Mouse (Mus musculus) Patski (cell line): ENCODE data around the gene Slc15a2. TPM values are rescaled to one million over a fixed set of nuclear protein-coding genes. Genes with fewer than 3 reads are reported as not detected.

ENCODE experiments used
- ATAC-seq: fragments of 100-300 bp; one replicate; pipeline ENCODE4 v1.8.0; 2021
- CTCF ChIA-PET: fragments of 350-600 bp; sonication (Branson Sonifier 250); formaldehyde crosslinking; loops from one replicate; lab custom pipeline; 2022; ENCODE audit warnings: inconsistent platforms; lab: Charles Lee
- POLR2A ChIA-PET: fragments of 350-600 bp; sonication (Branson Sonifier 250); formaldehyde crosslinking; loops from one replicate; lab custom pipeline; 2022; ENCODE audit warnings: antibody characterized with exemption, inconsistent platforms; lab: Charles Lee
- DNase-seq: peaks from one replicate; pipeline ENCODE4 v3.0.0-alpha.2; 2011; ENCODE audit warnings: low read depth, low spot score
- H3K27me3 ChIP-seq: fragments of 371-371 bp; one replicate; pipeline ENCODE4 v1.5.1; 2021
- CTCF ChIP-seq: fragments of 100-300 bp; IDR thresholded peaks from one replicate; pipeline ENCODE4 v1.5.1; 2021
- in situ Hi-C: fragments of 300-500 bp; cut with MboI; formaldehyde crosslinking; loops from 3 replicates; pipeline ENCODE4 v1.11.1; 2018; ENCODE audit warnings: low pct_unique_long_range_greater_than_20kb, mixed read lengths
- polyA plus RNA-seq: library from polyadenylated mRNA; unstranded; gene quantifications from one replicate; pipeline ENCODE4 v1.2.3, GENCODE M21; 2021

Slc15a2 gene
- polyA plus RNA-seq, 1 experiment from 2014 or later = 0.30 TPM

DNA sequence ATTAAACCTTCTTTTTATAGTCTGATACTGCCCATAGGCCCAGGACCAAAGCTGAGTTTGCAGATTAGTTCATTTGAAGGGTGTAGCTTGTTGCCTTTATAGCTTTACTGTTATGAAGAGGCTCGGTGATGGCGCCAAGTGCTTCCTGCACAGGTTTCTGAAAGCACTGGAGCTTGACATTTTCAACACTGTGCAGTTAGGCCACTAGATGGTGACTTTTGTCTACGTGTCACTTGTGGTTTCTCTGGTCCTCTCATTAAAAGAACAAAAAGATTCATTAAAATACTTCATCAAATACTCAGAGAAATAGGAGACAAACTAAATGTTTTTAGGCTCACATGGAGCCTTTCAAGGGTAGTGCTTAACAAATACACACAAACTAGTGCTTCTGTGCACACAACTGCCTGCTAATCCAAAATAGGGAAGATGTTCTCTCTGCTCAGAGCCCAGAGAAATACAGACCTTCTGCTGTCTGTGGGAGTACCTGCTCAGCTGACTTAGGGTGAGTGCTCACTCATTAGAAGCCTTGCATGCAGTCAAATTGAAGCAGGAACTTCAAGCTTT is 60.8 kb downstream of the Slc15a2 start:
- CTCF ChIA-PET = interaction anchor here (0.8 to 1.5 kb wide), 3 partner anchors 47 to 153 kb away, joined by 3 to 10 read pairs (median 3); no protein-coding TSS in a partner anchor
- DNase-seq = no peak
- POLR2A ChIA-PET = no interaction called here
- H3K27me3 ChIP-seq = peaks cover 4% of the 10 kb centered on the region
- ATAC-seq = no peak
- TF ChIP-seq CTCF = peak; percentile 52
- in situ Hi-C loops = loop anchor here (10.0 kb wide), 1 partner anchor 271 kb away; the partner anchor contains the start of gene Fbxo40

DNA sequence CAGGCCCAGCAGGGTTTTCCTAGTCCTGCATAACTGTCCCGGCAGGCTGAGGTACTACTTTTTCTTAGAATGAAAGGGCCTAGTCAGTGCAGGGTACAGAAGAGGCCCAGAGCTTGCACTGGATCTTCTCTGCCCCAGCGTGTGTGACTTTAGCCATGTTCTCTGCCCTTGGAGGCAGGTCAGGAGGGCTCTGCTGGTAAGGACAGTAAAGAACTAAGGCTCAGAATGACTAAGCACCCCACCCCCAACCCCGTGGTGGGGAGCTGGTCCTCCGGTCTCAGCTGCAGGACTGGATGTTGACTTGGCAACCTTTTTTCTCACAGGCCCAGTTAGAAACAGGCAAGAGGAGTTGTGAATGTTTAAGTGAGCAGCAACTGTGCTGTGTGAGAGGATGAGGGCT is 62.0 kb downstream of the Slc15a2 start:
- DNase-seq = no peak
- in situ Hi-C loops = loop anchor here (10.0 kb wide), 1 partner anchor 272 kb away; the partner anchor contains the start of gene Fbxo40
- ChIA-PET POLR2A (interaction anchor here (0.5 kb wide), 1 partner anchor 240 kb away, joined by 3 read pairs; no protein-coding TSS in a partner anchor), CTCF (interaction anchor here (1.5 kb wide), 1 partner anchor 94 kb away, joined by 10 read pairs; no protein-coding TSS in a partner anchor)
- no peak for ATAC-seq
- peaks cover 4% of the 10 kb centered on the region for H3K27me3 ChIP-seq
- TF ChIP-seq CTCF = no peak

DNA sequence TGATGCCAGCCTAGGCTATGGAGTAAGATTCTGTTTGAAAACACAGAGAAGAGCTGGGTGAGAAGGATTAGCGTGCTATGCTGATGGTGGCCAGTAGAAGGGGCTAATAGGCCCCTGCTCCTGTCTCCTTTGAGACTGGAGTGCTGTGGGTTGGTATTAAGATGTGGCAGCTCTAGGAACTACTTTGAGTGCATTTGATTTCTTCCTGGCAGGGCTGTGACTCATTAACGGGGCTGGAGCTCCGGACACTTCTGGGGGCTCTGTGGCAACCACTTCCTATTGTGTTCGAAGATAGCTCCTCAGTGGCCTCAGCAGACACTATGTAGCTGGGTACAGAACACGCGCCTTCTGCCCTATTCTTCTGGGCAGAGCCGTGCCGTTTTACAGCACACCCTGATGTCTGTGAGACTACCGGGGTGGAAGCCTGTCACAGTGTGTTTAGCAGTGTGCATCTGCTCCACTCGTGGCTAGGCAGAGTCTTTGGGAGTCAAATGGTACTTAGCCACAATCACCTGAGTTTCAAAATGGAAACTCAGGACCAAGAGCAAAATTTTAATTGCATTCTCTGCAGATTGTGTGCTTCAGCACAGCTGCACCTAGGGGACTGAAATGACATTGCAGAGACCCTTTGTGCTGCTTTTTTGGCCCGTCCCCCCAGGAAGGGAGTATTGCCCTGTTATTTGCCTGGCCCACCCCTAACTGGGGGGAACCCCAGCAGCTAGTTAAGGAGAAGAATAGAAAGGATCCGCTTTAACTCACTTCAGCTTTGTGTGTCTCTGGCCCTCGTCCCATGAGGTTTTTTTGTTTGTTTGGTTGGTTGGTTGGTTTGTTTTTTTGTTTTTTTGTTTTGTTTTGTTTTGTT is 64.3 kb downstream of the Slc15a2 start:
- ChIA-PET CTCF (interaction anchor here (0.7 to 2.1 kb wide), 9 partner anchors 12 to 210 kb away, joined by 3 to 6 read pairs (median 3); no protein-coding TSS in a partner anchor), POLR2A (no interaction called here)
- TF ChIP-seq CTCF = peak; percentile 39
- H3K27me3 ChIP-seq = peaks cover 3% of the 10 kb centered on the region
- ATAC-seq (no peak), DNase-seq (no peak)
- in situ Hi-C loops = loop anchor here (10.0 kb wide), 1 partner anchor 274 kb away; the partner anchor contains the start of gene Fbxo40

DNA sequence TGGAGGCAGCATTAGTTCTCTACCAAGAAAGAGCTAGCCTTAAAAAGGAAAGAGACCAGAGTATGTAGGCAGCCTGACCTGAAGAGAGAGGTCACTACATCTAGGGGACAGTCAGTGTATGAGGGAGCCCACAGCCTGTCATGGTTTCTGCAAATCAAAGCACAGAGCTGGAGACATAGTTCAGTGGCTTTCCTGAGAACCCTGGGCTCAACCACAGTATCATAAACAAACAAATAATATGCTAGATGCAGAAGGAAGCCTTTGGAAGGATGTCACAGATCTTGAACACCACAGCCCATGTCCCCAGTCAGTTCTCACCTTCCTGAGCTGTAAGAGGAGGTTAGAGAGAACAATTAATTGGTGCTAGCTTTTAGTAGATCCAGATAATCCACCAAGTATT is 66.1 kb downstream of the Slc15a2 start:
- ChIA-PET POLR2A (no interaction called here), CTCF (interaction anchor here (0.6 to 2.1 kb wide), 2 partner anchors 103 to 1360 kb away, joined by 3 to 6 read pairs; no protein-coding TSS in a partner anchor)
- peaks cover 3% of the 10 kb centered on the region for H3K27me3 ChIP-seq
- in situ Hi-C loops = no loop called here
- no peak for TF ChIP-seq CTCF
- ATAC-seq (no peak), DNase-seq (no peak)

DNA sequence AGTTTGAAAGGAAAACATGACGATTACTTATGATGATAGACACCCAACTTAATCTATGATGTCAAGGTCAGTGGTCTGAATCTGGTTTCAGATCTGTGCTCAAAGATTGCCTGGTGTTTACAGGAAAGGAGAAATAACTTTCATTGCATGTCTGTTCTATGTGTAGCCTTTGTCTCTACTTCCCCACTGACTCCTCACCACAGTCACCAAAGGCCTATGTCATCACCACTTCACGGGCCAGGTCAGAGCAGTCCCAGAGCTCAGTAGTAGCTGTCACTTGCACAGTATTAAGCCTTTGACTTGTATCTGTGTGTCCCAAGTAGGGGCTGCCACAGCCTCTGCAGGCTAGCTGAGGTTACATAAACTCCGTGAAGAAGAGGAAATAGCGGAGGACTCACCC is 67.3 kb downstream of the Slc15a2 start:
- ChIA-PET POLR2A (no interaction called here), CTCF (no interaction called here)

DNA sequence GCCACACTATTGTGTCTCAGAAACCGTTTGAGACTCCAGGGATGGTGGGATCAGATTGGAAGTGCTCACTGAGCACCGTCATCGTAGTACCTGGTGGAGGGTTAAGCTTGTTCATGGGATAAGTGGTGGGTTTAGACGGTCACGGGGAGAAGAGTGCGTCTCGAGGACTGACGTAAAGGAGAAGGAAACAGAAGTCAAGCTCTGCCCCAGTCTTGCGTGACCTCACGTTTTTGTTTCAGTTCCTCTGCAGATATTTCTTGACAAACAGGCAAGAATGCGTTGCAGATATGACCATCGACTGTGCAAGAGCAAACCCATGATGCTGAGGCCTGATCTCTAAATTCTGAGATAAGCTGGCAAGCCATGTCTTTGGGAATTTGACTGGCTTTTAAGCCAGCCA is 73.0 kb downstream of the Slc15a2 start:
- no peaks in the 10 kb centered on the region for H3K27me3 ChIP-seq
- CTCF ChIA-PET = no interaction called here
- no peak for ATAC-seq
- DNase-seq = no peak
- POLR2A ChIA-PET = interaction anchor here (0.6 kb wide), 1 partner anchor 150 kb away, joined by 3 read pairs; no protein-coding TSS in a partner anchor
- no peak for TF ChIP-seq CTCF
- in situ Hi-C loops = no loop called here

More for the DNA sequence above, 67.3 kb downstream of the Slc15a2 start:
- peaks cover 3% of the 10 kb centered on the region for H3K27me3 ChIP-seq
- in situ Hi-C loops = no loop called here
- DNase-seq (no peak), ATAC-seq (no peak)
- TF ChIP-seq CTCF = no peak

DNA sequence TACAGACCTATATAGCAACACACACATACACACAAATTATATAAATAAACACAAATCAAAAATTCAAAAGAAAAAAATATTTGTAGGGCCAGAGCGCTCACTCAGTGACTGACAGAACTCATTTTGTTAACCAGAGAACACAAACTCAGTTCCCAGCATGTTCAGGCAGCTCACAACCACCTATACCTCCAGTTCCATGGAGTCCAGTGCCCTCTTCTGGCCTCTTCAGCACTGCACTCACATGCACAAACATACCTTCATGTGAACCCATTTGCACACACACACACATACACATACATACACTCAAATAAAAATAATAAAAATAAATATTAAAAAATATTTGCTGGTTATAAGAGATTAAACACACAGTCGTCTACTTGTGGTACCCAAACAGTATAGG is 74.0 kb downstream of the Slc15a2 start:
- no peak for ATAC-seq

DNA sequence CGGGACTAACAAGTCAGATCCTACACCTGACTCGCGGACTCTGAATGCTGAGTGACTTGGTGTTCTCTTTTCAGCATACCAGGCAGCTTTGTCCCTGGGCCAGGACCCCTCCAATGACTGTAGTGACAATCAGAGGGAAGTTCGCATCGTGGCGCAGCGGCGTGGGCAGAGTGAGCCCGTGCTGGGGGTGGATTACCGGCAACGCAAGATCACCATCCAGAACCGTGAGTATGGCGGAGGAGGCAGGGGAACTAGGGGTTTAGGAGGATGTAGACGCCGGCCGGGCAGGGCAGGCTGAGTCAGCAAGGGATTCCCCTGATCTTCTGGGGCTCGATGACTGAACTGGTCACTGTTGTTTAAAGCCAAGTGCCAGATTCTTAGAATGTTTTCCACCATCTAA is 75.4 kb downstream of the Slc15a2 start:
- POLR2A ChIA-PET = no interaction called here
- ATAC-seq = no peak

More for the DNA sequence above, 74.0 kb downstream of the Slc15a2 start:
- ChIA-PET POLR2A (no interaction called here), CTCF (no interaction called here)
- in situ Hi-C loops = no loop called here
- peak; percentile 43 for TF ChIP-seq CTCF
- no peaks in the 10 kb centered on the region for H3K27me3 ChIP-seq
- no peak for DNase-seq

DNA sequence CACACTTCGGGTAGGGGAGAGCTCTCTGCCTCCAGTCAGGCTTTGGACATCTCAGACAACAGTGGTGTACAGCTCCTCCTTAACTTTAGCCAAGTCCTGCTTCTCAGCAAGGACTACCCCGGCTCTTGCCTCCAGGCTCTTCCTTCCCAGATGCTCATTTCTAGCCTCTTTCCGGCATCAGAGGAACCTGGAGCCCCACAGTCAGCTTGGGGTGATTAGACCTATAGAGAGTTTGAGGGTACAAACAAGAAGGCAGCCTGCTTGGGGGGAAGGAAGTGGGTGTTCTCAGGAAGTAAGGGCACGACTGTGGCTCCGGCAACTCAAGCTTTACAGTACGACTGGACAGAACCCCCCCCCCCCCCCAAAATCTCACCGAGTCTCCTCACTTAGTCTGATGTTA is 76.0 kb downstream of the Slc15a2 start:
- H3K27me3 ChIP-seq = no peaks in the 10 kb centered on the region
- ChIA-PET CTCF (no interaction called here), POLR2A (no interaction called here)
- ATAC-seq (no peak), DNase-seq (no peak)
- TF ChIP-seq CTCF = no peak
- in situ Hi-C loops = no loop called here

More for the DNA sequence above, 75.4 kb downstream of the Slc15a2 start:
- TF ChIP-seq CTCF = no peak
- CTCF ChIA-PET = no interaction called here
- in situ Hi-C loops = no loop called here
- no peaks in the 10 kb centered on the region for H3K27me3 ChIP-seq
- no peak for DNase-seq

DNA sequence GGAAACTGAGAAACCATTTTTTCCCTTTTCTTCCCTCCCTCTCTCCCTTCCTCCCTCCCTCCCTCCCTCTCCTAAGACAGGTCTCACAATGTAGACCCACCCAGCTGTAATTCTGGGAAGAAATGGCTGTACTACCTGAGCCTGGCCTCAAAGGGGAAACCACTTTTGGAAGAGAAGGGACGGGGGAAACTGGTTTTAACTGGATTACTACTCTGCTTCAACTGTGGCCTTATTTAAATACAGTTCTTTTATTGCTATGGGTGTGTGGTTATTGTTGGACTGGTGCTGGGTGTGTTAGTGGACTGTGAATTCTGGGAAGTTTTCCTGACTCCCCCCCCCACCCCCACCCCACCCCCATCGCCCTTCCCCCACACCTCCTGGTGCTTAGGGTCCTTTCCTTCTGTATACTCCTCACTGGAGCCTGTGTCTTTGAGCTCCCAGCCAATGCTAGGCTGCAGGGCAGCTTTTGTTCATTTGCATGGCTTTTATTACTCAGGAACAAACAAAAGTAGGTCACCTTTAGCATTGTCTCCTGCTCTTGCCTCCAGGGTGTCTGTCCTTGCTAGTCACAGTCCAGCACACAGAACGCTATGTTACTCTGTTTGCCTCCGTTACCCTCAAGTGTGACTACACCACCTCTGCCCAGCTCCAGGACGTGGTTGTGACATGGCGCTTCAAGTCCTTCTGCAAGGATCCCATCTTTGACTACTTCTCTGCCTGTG is 76.9 kb downstream of the Slc15a2 start:
- ChIA-PET POLR2A (no interaction called here), CTCF (no interaction called here)
- ATAC-seq (no peak), DNase-seq (no peak)
- in situ Hi-C loops = no loop called here
- no peak for TF ChIP-seq CTCF
- peaks cover 7% of the 10 kb centered on the region for H3K27me3 ChIP-seq
